Mouse (Mus musculus): ENCODE data around the gene Zzz3.

DNA sequence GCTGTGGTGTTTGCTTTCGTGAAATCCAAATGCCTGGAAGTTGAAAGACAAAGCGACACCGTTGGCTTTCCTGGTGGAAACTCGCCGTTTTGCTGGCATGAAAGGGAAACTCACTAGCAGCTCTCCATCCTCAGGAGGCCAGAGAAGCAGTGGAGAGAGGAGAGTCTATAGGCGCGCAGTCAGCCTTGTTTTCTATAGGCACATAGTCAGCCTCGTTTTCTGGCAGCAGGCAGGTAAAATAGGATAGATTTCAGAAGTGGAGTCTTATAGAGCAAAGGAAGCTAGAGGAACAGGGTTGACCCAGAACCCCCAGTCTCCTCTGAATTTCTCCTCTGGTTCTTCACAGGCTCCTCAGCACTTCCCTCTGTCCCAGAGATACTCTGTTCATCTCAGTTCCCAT is 72.8 kb downstream of the Zzz3 start:
- no peak for TF ChIP-seq CTCF (IDR thresholded peaks at IDR 0.05; ENCODE audit: low read depth)
- no peak for TF ChIP-seq EP300 (IDR thresholded peaks at IDR 0.05; ENCODE audit: low read depth)

Measured in heart, postnatal 0 days (tissue).